Comparison of ENCODE assay signal across 8 mouse cellular contexts in genomic region chr2:79601691-79602116, GRCm38 (mm10). TPM values are rescaled to one million over a fixed set of nuclear protein-coding genes. Genes with fewer than 3 reads are reported as not detected.
DNase-seq lines count a peak whose midpoint lies in the region; ATAC-seq lines count a peak whose summit lies in the region.

No protein-coding gene starts in this region.

- H3K4me3 ChIP-seq in hindbrain, embryonic 13.5 days, result no peak overlapping the region
- no peak overlapping the region for H3K4me3 ChIP-seq in hindbrain, embryonic 12.5 days
- no peak overlapping the region for H3K4me3 ChIP-seq in heart, embryonic 16.5 days (ENCODE audit: low read length)

- H3K36me3 ChIP-seq in hindbrain, embryonic 13.5 days, result no peaks in the 10 kb centered on the region
- no peaks in the 10 kb centered on the region for H3K36me3 ChIP-seq in hindbrain, embryonic 12.5 days
- H3K36me3 ChIP-seq in heart, embryonic 16.5 days (ENCODE audit: control insufficient read depth, insufficient read depth), result no peaks in the 10 kb centered on the region

- H3K4me2 ChIP-seq in hindbrain, embryonic 13.5 days, result no peak overlapping the region
- no peak overlapping the region for H3K4me2 ChIP-seq in hindbrain, embryonic 12.5 days (replicated peaks)
- no peak overlapping the region for H3K4me2 ChIP-seq in heart, embryonic 16.5 days (ENCODE audit: low read depth, low read length)

- H3K27ac ChIP-seq in hindbrain, embryonic 13.5 days, result peak overlapping the region; percentile 23; the same call in 1 of the 2 replicates
- no peak overlapping the region for H3K27ac ChIP-seq in hindbrain, embryonic 12.5 days
- peak overlapping the region; percentile 66 for H3K27ac ChIP-seq in heart, embryonic 16.5 days (ENCODE audit: low read length)

- peaks cover 5% of the 10 kb centered on the region; the same call in 1 of the 2 replicates for H3K4me1 ChIP-seq in hindbrain, embryonic 13.5 days (replicated peaks)
- H3K4me1 ChIP-seq in hindbrain, embryonic 12.5 days, result no peaks in the 10 kb centered on the region
- peaks cover 12% of the 10 kb centered on the region for H3K4me1 ChIP-seq in heart, embryonic 16.5 days (ENCODE audit: control insufficient read depth, insufficient read depth, low read length)

- ATAC-seq in hindbrain, embryonic 13.5 days (ENCODE audit: low FRiP score), result no peak
- ATAC-seq in hindbrain, embryonic 12.5 days (ENCODE audit: low FRiP score), result no peak
- peak; percentile 32 for ATAC-seq in heart, embryonic 16.5 days (replicated peaks; ENCODE audit: extremely low read depth, insufficient read depth, low FRiP score)

- no peak overlapping the region for H3K9ac ChIP-seq in hindbrain, embryonic 13.5 days
- H3K9ac ChIP-seq in hindbrain, embryonic 12.5 days, result no peak overlapping the region
- H3K9ac ChIP-seq in heart, embryonic 16.5 days (ENCODE audit: low read length), result no peak overlapping the region

- H3K9me3 ChIP-seq in hindbrain, embryonic 13.5 days, result no peaks in the 10 kb centered on the region
- no peaks in the 10 kb centered on the region for H3K9me3 ChIP-seq in hindbrain, embryonic 12.5 days (replicated peaks)
- H3K9me3 ChIP-seq in heart, embryonic 16.5 days (replicated peaks; ENCODE audit: control insufficient read depth, low read length), result no peaks in the 10 kb centered on the region

- no peaks in the 10 kb centered on the region for H3K27me3 ChIP-seq in hindbrain, embryonic 13.5 days
- H3K27me3 ChIP-seq in hindbrain, embryonic 12.5 days, result no peaks in the 10 kb centered on the region
- H3K27me3 ChIP-seq in heart, embryonic 16.5 days (ENCODE audit: control insufficient read depth, insufficient read depth, low read length), result no peaks in the 10 kb centered on the region

- WGBS in hindbrain, embryonic 13.5 days, result 33% methylated on average over 4 of the region's 4 CpGs
- WGBS in hindbrain, embryonic 12.5 days, result 37% methylated on average over 4 of the region's 4 CpGs
- 27% methylated on average over 4 of the region's 4 CpGs for WGBS in heart, embryonic 16.5 days
- 9% methylated on average over 4 of the region's 4 CpGs for WGBS in large intestine, adult 2 months

- peak; percentile 53 for DNase-seq in brain, adult 2 months (ENCODE audit: low read depth, low spot score)
- peak; percentile 54 for DNase-seq in large intestine, adult 2 months (ENCODE audit: low read depth, low spot score)
- no peak for DNase-seq in layer of hippocampus, postnatal 36 days
- DNase-seq in thymus, adult 18-20 months, result no peak
- DNase-seq in urinary bladder, postnatal 4 days (ENCODE audit: low spot score in 2 of 2), result no peak

RNA-seq across cellular contexts. Expression of gene Itprid2, which starts 33.4 kb away (rescaled TPM):
- polyA plus RNA-seq in hindbrain, embryonic 13.5 days (2015; fragmentation: Nextera tagmentation; extraction: Ambion mirVana), result 4.1 and 4.5 TPM in 2 replicates
- polyA plus RNA-seq in hindbrain, embryonic 12.5 days (2016; fragmentation: Nextera tagmentation; extraction: Ambion mirVana), result 7.4 and 8.1 TPM in 2 replicates
- polyA plus RNA-seq in heart, embryonic 16.5 days (2015; fragmentation: Nextera tagmentation; extraction: Ambion mirVana), result 6.2 and 6.4 TPM in 2 replicates
- polyA plus RNA-seq in large intestine, adult 2 months (2012; rRNA removed), result 23.1 and 24.8 TPM in 2 replicates
- total RNA-seq in layer of hippocampus, postnatal 36 days (2021), result 10 to 100 TPM; 39.8 to 43.3 TPM

Comparison
In these comparisons a context has a peak if more than half of its experiments do, and no peak if none do; other contexts are left out.
1. DNase-seq: peak in brain, adult 2 months (single experiment) and large intestine, adult 2 months (single experiment); none in layer of hippocampus, postnatal 36 days (0 of 2), thymus, adult 18-20 months (0 of 2) and urinary bladder, postnatal 4 days (0 of 2).